Mouse (Mus musculus) kidney, embryonic 15.5 days (tissue): ENCODE measurements at regions not wholly inside any gene's neighbourhood (a gene's known extent, or its start where the extent isn't known, plus 50 kb on each side); places are given as distances from the start of the nearest gene placed in this dataset.
A peak's percentile ranks its signal among the peaks of the same experiment; 100 is the strongest.

Experiments
- ATAC-seq: fragments of 200-750 bp; cut with Nextera tagmentation; replicated peaks from 2 replicates; pipeline ENCODE4 v1.8.0; 2017; ENCODE audit warnings: moderate TSS enrichment; ENCODE audit not compliant: low FRiP score
- H3K27ac ChIP-seq: fragments of 300-500 bp; sonication (generic); 2 replicates; pipeline ENCODE4 v1.5.1; 2015; ENCODE audit warnings: mild to moderate bottlenecking, inconsistent platforms
- H3K27me3 ChIP-seq: fragments of 300-500 bp; sonication (generic); 2 replicates; pipeline ENCODE4 v1.6.1; 2015; ENCODE audit warnings: inconsistent platforms
- H3K36me3 ChIP-seq: fragments of 300-500 bp; sonication (generic); 2 replicates; pipeline ENCODE4 v1.6.1; 2015; ENCODE audit warnings: inconsistent platforms
- H3K4me1 ChIP-seq: fragments of 300-500 bp; sonication (generic); 2 replicates; pipeline ENCODE4 v1.6.1; 2015; ENCODE audit warnings: inconsistent platforms
- H3K4me2 ChIP-seq: fragments of 300-500 bp; sonication (generic); 2 replicates; pipeline ENCODE4 v1.6.1; 2015; ENCODE audit warnings: moderate library complexity, mild to moderate bottlenecking, inconsistent platforms
- H3K4me3 ChIP-seq: fragments of 300-500 bp; sonication (generic); replicated peaks from 2 replicates; pipeline ENCODE4 v1.5.1; 2015; ENCODE audit warnings: mild to moderate bottlenecking, inconsistent platforms
- H3K9ac ChIP-seq: fragments of 300-500 bp; sonication (generic); 2 replicates; pipeline ENCODE4 v1.6.1; 2015; ENCODE audit warnings: mild to moderate bottlenecking, inconsistent platforms
- H3K9me3 ChIP-seq: fragments of 300-500 bp; sonication (generic); replicated peaks from 2 replicates; pipeline ENCODE4 v1.6.1; 2016; ENCODE audit warnings: inconsistent platforms
- WGBS: fragments of 180-500 bp; shearing (Covaris S2); methylation state at CpG from one replicate; pipeline ENCODE4 v1.1.7; 2015; ENCODE audit warnings: mixed read lengths; 5-methylcytosine and 5-hydroxymethylcytosine counted together

GRCm38 (mm10) chr12:68584786-68585523, 574.0 kb downstream of the Rps29 start:
- Histone ChIP-seq H3K36me3 (no peaks in the 10 kb centered on the region), H3K9ac (no peak overlapping the region), H3K27ac (no peak overlapping the region), H3K9me3 (no peaks in the 10 kb centered on the region), H3K4me2 (no peak overlapping the region), H3K27me3 (no peaks in the 10 kb centered on the region), H3K4me1 (no peaks in the 10 kb centered on the region), H3K4me3 (no peak overlapping the region)
- WGBS: 36% methylated on average over 6 of the region's 6 CpGs
- no peak for ATAC-seq

DNA sequence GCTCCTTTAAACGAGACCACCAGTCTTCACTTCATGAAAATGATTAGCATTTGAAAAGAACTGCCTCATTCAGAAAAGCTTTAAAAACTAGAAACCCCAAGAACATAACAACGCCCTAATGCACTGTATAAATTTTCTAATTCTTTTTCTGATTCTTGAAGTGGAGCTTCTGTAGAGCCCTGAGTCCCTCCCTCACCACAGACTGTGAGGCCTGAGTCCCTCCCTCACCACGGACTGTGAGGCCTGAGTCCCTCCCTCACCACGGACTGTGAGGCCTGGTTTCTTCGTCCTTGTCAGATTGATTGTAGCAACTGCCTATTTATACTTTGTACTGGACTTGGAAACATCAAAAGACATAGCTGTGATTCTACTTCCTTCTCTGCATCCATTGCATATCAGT, 579.1 kb downstream of the Rps29 start:
- Histone ChIP-seq H3K4me3 (no peak overlapping the region), H3K4me1 (0 out of 2 replicates have a peak, but pooled peaks cover 3% of the 10 kb centered on the region), H3K9me3 (no peaks in the 10 kb centered on the region), H3K27me3 (no peaks in the 10 kb centered on the region), H3K27ac (no peak overlapping the region), H3K36me3 (no peaks in the 10 kb centered on the region), H3K9ac (no peak overlapping the region), H3K4me2 (no peak overlapping the region)
- 68% methylated on average over 5 of the region's 5 CpGs for WGBS
- no peak for ATAC-seq

DNA sequence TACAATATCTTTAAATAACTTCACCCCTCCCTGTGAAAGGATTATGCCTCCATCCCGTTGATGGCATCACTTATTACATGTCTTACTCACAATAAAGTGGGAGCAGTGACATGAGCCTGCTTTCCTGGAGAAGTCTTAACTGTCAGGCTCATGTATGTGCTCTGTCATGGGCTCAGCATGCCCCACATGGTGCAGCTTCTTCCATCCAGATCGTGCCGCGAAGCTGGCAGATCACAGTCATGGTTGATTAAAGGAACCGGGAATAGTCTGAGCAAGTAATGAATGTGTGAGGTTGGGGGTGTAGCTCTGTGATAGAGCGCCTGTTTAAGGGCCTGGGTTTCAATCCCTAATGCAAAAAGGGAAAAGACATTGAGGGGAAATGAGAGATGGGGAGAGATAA, 581.5 kb downstream of the Rps29 start:
- 0 out of 2 replicates have a peak, but pooled peaks cover 3% of the 10 kb centered on the region for H3K4me1 ChIP-seq
- H3K27me3 ChIP-seq: no peaks in the 10 kb centered on the region
- no peaks in the 10 kb centered on the region for H3K9me3 ChIP-seq
- ATAC-seq: 0 out of 2 replicates have a peak, but pooled peaks have one; percentile 40
- H3K36me3 ChIP-seq: no peaks in the 10 kb centered on the region
- 60% methylated on average over 6 of the region's 6 CpGs for WGBS
- no peak overlapping the region for H3K4me3 ChIP-seq
- no peak overlapping the region for H3K4me2 ChIP-seq
- H3K27ac ChIP-seq: no peak overlapping the region
- no peak overlapping the region for H3K9ac ChIP-seq

- ATAC-seq: peak; percentile 67; the same call in 1 of the 2 replicates
Measured at GRCm38 (mm10) chr12:68576855-68577254, 582.1 kb downstream of the Rps29 start.

GRCm38 (mm10) chr12:68554943-68555627, 603.9 kb downstream of the Rps29 start:
- Histone ChIP-seq H3K9me3 (no peaks in the 10 kb centered on the region; the same call in 1 of the 2 replicates), H3K4me1 (no peaks in the 10 kb centered on the region), H3K4me3 (no peak overlapping the region), H3K9ac (no peak overlapping the region), H3K27me3 (no peaks in the 10 kb centered on the region), H3K27ac (no peak overlapping the region), H3K36me3 (no peaks in the 10 kb centered on the region), H3K4me2 (no peak overlapping the region)
- 0 out of 2 replicates have a peak, but pooled peaks have one; percentile 25 for ATAC-seq
- WGBS: 62% methylated on average over 7 of the region's 7 CpGs

More at GRCm38 (mm10) chr12:68576855-68577254, 582.1 kb downstream of the Rps29 start:
- H3K4me1 ChIP-seq: 0 out of 2 replicates have a peak, but pooled peaks cover 3% of the 10 kb centered on the region
- no peak overlapping the region for H3K4me3 ChIP-seq
- WGBS: 31% methylated on average over 7 of the region's 7 CpGs
- H3K27ac ChIP-seq: no peak overlapping the region
- no peak overlapping the region for H3K9ac ChIP-seq
- H3K27me3 ChIP-seq: no peaks in the 10 kb centered on the region
- H3K36me3 ChIP-seq: no peaks in the 10 kb centered on the region
- H3K4me2 ChIP-seq: no peak overlapping the region
- no peaks in the 10 kb centered on the region for H3K9me3 ChIP-seq

DNA sequence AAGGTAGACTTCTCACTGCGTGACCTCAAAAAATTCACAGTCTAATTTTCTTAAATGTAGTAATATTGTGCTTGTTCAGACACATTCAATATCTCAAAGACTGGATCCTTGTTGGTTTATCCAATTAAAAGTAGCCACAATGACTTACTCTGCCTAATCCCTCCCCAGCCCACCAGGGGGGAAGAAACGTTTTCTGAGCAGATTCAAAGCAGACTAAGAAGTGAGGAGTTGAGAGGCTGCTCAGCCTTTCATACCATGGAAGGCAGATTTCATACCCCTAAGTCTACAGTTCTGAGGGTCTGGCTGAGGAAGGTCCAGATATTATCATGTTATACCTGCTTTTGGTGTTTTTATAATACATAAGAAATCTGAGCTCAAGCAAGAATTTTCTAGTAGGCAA, 604.7 kb downstream of the Rps29 start:
- Histone ChIP-seq H3K36me3 (no peaks in the 10 kb centered on the region), H3K27me3 (no peaks in the 10 kb centered on the region), H3K4me1 (no peaks in the 10 kb centered on the region), H3K27ac (no peak overlapping the region), H3K4me2 (no peak overlapping the region), H3K4me3 (no peak overlapping the region), H3K9ac (no peak overlapping the region), H3K9me3 (no peaks in the 10 kb centered on the region; the same call in 1 of the 2 replicates)
- ATAC-seq: no peak
- WGBS: 57% methylated on average over 2 of the region's 2 CpGs

DNA sequence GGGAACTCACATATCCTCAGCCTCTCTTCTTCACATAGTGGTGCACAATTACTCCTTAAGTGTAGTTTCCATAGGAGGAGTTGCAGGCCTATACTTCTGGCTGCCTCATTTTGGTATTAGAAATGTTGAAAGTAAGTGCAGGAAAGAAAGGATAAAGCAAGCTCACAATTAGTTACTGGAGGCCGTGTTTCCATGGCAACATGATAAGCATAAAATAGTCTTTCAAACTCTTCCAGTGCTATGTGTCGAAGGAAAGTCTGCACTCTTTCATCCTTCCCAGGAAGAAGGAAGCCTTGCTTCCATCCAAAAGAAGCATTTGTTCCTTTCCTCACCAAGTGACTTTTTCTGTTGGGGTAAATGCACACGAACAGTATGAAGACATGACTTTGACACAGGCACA, 617.2 kb downstream of the Rps29 start:
- H3K4me2 ChIP-seq: no peak overlapping the region
- no peak overlapping the region for H3K4me3 ChIP-seq
- 70% methylated on average over 3 of the region's 3 CpGs for WGBS
- H3K9me3 ChIP-seq: no peaks in the 10 kb centered on the region
- H3K36me3 ChIP-seq: no peaks in the 10 kb centered on the region
- no peak overlapping the region for H3K9ac ChIP-seq
- no peak overlapping the region for H3K27ac ChIP-seq
- ATAC-seq: no peak
- H3K4me1 ChIP-seq: no peaks in the 10 kb centered on the region
- H3K27me3 ChIP-seq: no peaks in the 10 kb centered on the region

GRCm38 (mm10) chr12:68500794-68501193, 658.2 kb downstream of the Rps29 start:
- Histone ChIP-seq H3K4me3 (no peak overlapping the region), H3K9ac (no peak overlapping the region), H3K27me3 (no peaks in the 10 kb centered on the region), H3K4me2 (no peak overlapping the region), H3K9me3 (no peaks in the 10 kb centered on the region), H3K27ac (no peak overlapping the region), H3K4me1 (no peaks in the 10 kb centered on the region), H3K36me3 (no peaks in the 10 kb centered on the region)
- ATAC-seq: no peak
- 75% methylated on average over 4 of the region's 4 CpGs for WGBS

DNA sequence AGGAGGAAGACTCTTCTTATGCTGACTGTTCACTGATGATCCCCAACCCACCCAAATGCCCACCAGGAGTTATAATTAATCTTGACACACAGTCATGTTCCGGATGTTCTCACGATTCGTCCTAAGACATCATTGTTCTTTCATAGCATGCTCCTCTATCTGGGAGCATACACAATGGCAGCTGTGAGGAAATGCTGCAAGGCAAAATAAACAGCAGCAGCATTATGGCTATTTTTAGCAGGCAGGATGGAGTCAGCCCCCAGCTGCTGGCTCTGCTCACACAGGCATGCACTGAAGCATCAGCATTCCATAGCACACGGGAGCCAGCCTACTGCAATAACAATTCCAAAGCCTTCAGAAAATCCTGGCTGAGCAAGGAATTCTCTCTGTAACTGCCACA, 696.0 kb downstream of the Rps29 start:
- H3K4me3 ChIP-seq: no peak overlapping the region
- H3K9me3 ChIP-seq: no peaks in the 10 kb centered on the region
- ATAC-seq: peak; percentile 91
- H3K9ac ChIP-seq: no peak overlapping the region
- no peaks in the 10 kb centered on the region for H3K4me1 ChIP-seq
- peak overlapping the region; percentile 37; the same call in 1 of the 2 replicates for H3K27ac ChIP-seq
- no peaks in the 10 kb centered on the region for H3K27me3 ChIP-seq
- WGBS: 36% methylated on average over 4 of the region's 4 CpGs
- no peak overlapping the region for H3K4me2 ChIP-seq
- no peaks in the 10 kb centered on the region for H3K36me3 ChIP-seq

GRCm38 (mm10) chr12:68458196-68458595, 700.8 kb downstream of the Rps29 start:
- H3K4me2 ChIP-seq: no peak overlapping the region
- no peak for ATAC-seq
- H3K27me3 ChIP-seq: no peaks in the 10 kb centered on the region
- no peak overlapping the region for H3K4me3 ChIP-seq
- H3K9ac ChIP-seq: no peak overlapping the region
- H3K9me3 ChIP-seq: no peaks in the 10 kb centered on the region
- H3K27ac ChIP-seq: no peak overlapping the region
- WGBS: 87% methylated on average over 7 of the region's 7 CpGs
- H3K4me1 ChIP-seq: no peaks in the 10 kb centered on the region
- H3K36me3 ChIP-seq: no peaks in the 10 kb centered on the region

- Histone ChIP-seq H3K4me3 (no peak overlapping the region), H3K4me1 (no peaks in the 10 kb centered on the region), H3K9me3 (no peaks in the 10 kb centered on the region), H3K9ac (no peak overlapping the region), H3K4me2 (no peak overlapping the region), H3K36me3 (no peaks in the 10 kb centered on the region), H3K27ac (no peak overlapping the region), H3K27me3 (no peaks in the 10 kb centered on the region)
- ATAC-seq: no peak
- WGBS: 73% methylated on average over 1 of the region's 1 CpGs
Measured at GRCm38 (mm10) chr12:68426601-68427000, 732.4 kb downstream of the Rps29 start.

- Histone ChIP-seq H3K27me3 (no peaks in the 10 kb centered on the region), H3K36me3 (no peaks in the 10 kb centered on the region), H3K9me3 (no peaks in the 10 kb centered on the region), H3K4me3 (no peak overlapping the region), H3K9ac (no peak overlapping the region), H3K4me2 (no peak overlapping the region), H3K27ac (no peak overlapping the region), H3K4me1 (no peaks in the 10 kb centered on the region)
- ATAC-seq: no peak
Measured at GRCm38 (mm10) chr12:68425006-68425405, 734.0 kb downstream of the Rps29 start.
